Mouse (Mus musculus) gastrocnemius, postnatal 25 days (tissue): Measurements from ENCODE around the gene Amigo3. TPM values are rescaled to one million over a fixed set of nuclear protein-coding genes. Genes with fewer than 3 reads are reported as not detected.
"Not testable (repeated sequence)": the region's sequence is repeated elsewhere in the genome, so short reads cannot be mapped to it uniquely, and the experiment has no call there.

ENCODE experiments used
- DNase-seq: peaks from one replicate; pipeline ENCODE4 v3.0.0; 2022
- long read RNA-seq, 2 experiments: library from polyadenylated mRNA; stranded (forward); transcript quantifications; one replicate each; pipeline ENCODE4 v2.0.0; 2021
- total RNA-seq, 2 experiments: library from RNA; stranded (reverse); gene quantifications; 1 replicate in 1 of 2; 2 replicates in 1 of 2; pipeline ENCODE4 v1.2.3; 2021

Amigo3 gene
- total RNA-seq, result 1 to 10 TPM; 1.9 to 2.4 TPM
- long read RNA-seq, experiment 1, partial matches to known transcripts, result 0 of 1 reads
- long read RNA-seq, experiment 1, other reads (novel, unspliced or antisense), result 0 of 1 reads
- long read RNA-seq, experiment 2, transcript Amigo3-201 (1 exons, 2,543 nt), result major isoform, 6 of 6 reads
- long read RNA-seq, experiment 2, partial matches to known transcripts, result 0 of 6 reads
- long read RNA-seq, experiment 2, other reads (novel, unspliced or antisense), result 0 of 6 reads

- DNase-seq, result peak; percentile 93
Measured at GRCm38 (mm10) chr9:108052885-108053664, at the start of gene Amigo3. TSS of gene Amigo3 (plus strand) at chr9:108053159.

- no peak for DNase-seq
Measured at GRCm38 (mm10) chr9:108003531-108003890, 49.4 kb upstream of the Amigo3 start.

DNA sequence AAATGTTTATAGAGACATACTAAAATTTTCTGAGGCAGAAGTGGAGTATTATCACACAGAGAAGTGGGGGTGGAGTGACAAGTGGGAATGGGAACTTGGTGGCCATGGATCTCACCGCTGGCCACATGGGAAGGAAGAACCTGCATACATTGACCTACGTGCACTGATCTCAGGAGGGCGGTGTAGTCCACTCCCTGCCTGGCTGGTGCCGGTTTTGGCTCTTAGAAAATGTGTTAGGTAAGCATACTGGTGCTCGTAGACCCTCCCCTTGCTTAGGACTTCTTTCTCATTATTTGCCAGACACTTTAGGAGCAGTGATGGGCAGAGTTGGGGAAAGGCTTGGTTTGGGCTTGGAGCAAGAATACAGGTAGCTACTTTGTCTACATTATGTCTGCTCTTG lies 44.9 kb upstream of the Amigo3 start:
- DNase-seq, result no peak

DNA sequence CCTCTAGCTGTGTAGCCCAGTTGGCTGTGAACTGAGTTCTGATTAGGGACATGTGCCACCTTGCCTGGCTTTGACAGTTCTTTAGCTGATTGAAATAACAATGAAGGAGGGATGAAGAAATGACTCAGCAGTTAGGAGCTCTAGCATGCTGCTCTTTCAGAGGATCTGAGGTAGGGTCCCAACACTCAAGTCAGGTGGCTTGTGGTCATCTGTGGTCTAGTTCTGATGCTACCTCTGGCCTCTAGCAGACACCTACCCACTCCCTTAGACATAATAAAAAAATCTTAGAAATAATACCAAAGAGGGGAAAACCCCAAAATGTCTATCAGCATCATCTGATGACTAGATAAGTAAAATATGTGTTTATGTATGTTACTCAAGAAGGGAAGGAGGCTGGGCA lies 42.6 kb upstream of the Amigo3 start:
- no peak for DNase-seq

DNA sequence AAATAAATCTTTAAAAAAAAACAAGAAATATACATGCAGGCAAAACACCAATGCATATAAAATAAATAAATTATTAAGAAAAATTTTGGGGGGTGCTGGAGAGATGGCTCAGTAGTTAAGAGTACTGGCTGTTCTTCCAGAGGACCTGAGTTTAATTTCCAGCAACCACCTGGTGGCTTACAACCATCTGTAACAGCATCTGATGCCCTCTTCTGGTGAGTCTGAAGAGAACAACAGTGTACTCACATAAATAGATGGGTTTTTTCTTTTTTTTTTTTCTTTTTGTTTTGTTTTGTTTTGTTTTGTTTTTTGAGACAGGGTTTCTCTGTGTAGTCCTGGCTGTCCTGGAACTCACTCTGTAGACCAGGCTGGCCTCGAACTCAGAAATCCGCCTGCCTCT lies 39.4 kb upstream of the Amigo3 start:
- not testable (repeated sequence) for DNase-seq

- DNase-seq, result no peak
Measured at GRCm38 (mm10) chr9:108017127-108017526, 35.8 kb upstream of the Amigo3 start.

DNA sequence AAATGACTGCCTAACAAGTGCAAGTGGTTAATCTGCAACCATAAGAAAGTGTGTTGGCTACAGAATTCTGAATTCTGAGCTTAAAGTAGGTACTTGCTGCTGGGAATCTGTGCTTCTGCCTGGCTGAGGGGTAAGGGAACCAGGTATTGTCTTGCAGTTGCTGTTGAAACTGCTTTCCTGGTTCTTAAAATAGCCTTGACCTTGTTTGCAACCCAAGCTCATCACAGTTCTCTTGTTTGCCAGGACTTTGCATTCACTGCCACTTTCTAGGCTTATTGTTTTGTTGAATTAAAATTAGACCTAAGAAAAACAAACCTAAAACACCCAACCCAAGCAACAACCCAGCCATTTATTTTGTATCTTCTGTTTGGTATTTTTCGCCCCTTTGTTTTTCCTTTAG lies 32.2 kb upstream of the Amigo3 start:
- DNase-seq, result no peak

DNA sequence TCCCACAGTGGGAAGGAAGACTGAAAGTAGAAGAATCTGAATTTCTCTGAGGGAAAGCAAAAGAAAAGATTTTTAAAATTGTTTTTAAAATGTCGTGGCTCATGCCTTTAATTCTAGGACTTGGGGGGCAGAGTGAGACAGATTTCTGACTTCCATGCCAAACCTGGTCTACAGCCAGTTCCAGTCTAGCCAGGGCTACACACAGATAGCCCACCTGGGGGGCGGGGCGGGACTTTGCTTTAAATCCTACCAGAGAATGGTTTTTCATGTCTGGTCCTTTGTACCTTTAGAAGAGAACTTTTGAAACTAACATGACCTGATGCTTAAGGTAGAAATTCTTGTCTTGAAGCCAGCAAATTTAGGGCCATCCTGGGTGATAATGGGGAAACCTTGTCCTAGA lies 29.7 kb upstream of the Amigo3 start:
- DNase-seq, result no peak

GRCm38 (mm10) chr9:108026584-108026983 lies 26.4 kb upstream of the Amigo3 start:
- no peak for DNase-seq

- no peak for DNase-seq
Measured at GRCm38 (mm10) chr9:108027867-108028266, 25.1 kb upstream of the Amigo3 start.

GRCm38 (mm10) chr9:108032126-108032525 lies 20.8 kb upstream of the Amigo3 start:
- DNase-seq, result no peak

DNA sequence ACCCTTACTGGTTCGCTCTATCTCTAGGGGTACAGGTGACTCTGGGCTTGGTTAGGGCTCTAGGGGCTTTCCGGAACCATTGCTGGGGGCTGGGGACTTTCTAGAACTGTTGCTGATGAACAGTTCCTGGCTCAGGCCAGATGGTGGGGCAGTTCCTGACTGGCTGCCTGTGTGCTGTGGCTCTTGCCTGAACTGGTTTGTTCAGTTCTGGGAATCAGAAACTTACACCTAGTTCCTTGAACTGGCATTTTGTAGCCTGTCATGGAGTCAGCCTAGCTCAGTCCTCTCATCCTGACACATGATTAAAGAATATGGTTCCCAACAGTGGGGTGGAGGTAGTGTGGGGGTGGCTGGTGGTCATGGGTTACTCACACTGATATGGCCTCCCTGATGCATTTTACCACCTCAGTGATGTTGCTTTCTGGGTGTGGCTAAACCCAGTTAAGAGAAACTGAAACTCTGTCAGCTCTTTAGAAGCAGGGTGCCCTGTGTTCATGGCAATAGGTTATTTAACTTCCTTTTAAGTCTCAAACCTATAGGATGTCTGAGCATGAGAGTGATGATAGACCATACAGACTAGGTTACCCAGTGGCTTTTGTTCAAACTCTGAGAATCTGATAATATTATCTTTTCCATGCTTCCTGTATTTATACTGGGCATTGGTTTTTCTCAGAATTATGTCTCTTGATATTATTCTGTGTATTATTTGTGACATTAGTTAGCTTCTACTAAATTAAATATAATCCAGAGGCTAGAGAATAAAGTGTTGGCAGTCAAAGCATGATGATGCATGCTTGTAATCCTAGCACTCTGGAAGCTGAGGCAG lies 17.4 kb upstream of the Amigo3 start:
- no peak for DNase-seq

DNA sequence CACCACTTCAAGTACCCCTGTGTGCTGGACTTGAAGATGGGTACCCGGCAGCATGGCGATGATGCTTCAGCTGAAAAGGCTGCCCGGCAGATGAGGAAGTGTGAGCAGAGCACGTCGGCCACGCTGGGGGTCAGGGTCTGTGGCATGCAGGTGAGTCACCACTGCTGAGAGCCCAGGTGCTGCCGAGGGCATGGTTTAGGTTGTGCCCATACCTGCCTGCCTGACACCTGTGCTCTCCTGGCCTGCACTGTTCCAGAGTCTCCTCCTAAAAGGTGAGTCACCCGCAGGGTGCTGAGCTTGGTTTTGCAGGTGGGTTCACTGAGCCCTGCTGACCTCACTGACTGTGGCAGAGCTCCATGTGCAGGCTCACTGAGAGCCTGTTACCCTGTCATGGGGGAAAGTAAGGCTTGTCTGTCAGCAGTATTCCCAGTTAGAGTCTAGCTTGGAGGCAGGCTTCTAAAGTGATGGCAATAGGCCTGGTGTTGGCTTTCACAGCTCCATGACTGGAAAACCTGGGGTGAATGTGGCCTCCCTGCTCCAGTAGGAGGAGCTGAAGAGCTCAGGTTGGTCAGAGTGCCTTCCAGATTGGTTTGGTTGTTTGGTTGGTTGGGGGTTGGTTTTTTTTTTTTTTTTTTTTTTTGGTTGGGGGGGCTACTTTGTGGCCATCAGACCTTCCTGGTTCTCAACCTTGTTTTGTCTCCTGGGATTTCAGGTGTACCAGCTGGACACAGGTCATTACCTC lies 8.0 kb upstream of the Amigo3 start:
- no peak for DNase-seq

DNA sequence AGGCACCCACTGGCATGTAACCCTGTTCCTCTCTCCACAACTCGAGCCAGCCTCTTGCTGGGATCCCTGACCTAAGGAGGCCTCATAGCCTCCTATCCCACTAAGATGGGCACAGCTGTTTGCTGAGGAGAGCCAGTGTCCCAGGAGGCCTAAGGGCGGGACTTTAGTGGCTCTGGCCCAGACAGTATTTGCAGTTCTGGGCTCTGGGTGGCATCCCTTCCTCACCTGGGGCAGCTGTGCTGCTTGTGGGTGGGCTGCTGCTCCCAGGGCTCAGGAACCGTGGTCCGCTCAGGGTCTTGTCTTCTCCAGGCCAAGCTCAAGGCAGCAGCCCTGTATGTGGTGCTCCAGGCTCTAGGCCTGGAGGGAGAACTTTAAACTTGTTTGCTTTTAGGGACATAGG lies 6.4 kb upstream of the Amigo3 start:
- peak; percentile 25 for DNase-seq

GRCm38 (mm10) chr9:108047601-108048565 lies 5.1 kb upstream of the Amigo3 start:
- DNase-seq, result peak; percentile 5

DNA sequence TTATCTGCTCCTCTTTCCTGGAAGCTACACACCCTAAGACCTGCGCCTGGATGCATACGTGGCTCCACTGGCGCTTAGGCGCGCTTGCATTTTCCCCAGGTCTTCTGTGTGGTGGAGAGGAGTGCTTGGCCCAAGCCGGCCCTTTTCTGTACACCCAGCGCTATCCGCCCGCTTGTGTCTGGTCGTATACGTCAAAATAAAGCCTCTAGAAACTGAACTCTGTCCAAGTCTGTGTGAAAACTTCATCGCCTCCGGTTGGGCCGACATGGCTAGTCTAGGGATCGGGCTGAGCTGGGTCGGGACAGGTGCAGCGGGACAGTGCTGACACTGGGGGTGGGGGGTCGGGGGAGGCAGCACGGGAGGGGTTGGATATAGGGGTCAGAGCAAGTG lies 4.4 kb upstream of the Amigo3 start:
- no peak for DNase-seq

DNA sequence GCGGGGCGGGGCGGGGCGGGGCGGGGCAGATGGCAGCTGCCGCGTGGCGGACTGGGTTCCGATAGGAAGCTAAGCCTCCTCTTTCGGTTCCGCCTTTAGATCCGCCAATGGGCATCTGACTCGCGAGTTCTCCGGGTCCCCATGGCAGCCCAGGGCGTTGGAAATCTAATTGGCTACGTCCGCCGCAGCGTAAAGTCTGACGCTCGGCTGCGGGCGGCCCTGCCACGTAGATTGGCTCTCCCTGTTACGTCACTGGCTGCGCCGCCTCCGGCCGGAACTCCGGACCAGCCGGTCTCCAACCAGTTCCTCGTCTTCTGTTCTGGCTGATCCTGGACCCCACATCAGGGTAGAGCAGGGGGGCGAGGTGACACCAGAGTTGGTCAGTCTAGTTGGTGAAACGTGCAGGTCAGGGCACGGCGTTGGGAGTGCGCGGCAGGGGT lies 3.9 kb upstream of the Amigo3 start, which contains the start of gene Gmppb:
Gene Gmppb (plus strand): TSS at position 227 of the 440 bp plus-strand sequence.
- peak; percentile 97 for DNase-seq

DNA sequence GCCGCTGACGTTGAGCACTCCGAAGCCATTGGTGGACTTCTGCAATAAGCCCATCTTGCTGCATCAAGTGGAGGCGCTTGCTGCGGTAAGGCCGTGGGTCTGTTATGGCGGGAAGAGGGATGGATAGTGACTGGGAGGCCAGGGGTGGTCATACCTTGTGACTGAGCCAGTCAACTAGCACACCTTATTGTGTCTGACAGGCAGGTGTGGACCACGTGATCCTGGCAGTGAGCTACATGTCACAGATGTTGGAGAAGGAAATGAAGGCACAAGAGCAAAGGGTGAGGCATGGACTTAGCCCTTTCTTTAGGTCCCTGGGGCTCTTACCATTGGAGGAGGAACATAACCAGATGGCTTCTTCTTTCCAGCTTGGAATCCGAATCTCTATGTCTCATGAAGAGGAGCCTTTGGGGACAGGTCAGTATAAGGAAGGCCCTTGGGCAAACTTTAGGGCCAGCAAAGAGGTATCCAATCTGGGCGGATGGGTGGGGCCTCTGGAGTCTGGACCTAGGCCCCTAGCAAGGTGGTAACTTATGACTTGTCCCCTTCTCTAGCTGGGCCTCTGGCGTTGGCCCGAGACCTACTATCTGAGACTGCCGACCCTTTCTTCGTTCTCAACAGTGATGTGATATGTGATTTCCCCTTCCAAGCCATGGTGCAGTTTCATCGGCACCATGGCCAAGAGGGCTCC lies 3.3 kb upstream of the Amigo3 start:
- DNase-seq, result peak; percentile 7

- DNase-seq, result peak; percentile 10
Measured at GRCm38 (mm10) chr9:108051184-108051930, 1.6 kb upstream of the Amigo3 start.

DNA sequence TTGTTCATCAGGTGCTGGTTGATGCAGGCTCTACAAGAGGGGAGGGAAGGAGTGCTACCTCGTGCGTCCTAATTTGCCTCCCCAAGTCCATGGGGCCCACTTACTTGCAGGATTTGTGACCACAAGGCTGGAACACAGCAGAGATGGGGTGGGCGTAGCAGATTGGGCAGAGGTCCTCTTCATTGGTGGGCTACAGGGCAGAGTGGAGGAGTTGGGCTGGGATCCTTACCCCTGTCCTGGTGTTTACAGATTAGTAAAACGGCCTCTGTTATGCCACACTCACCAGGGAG lies 1.1 kb upstream of the Amigo3 start:
- DNase-seq, result no peak
